Mouse (Mus musculus): ENCODE measurements around the gene Dcaf12l2. TPM values are rescaled to one million over a fixed set of nuclear protein-coding genes. Genes with fewer than 3 reads are reported as not detected.

The Dcaf12l2 gene
- 1.5 and 1.6 TPM in 2 replicates for polyA plus RNA-seq (2012; rRNA removed)

GRCm38 (mm10) chrX:44367646-44368521, at the start of gene Dcaf12l2:
Gene Dcaf12l2, minus strand, starts transcription at chrX:44368342.

Measured in central nervous system, embryonic 18 days (tissue).